Comparison of ENCODE assay signal across 9 mouse cellular contexts in the genomic region with DNA sequence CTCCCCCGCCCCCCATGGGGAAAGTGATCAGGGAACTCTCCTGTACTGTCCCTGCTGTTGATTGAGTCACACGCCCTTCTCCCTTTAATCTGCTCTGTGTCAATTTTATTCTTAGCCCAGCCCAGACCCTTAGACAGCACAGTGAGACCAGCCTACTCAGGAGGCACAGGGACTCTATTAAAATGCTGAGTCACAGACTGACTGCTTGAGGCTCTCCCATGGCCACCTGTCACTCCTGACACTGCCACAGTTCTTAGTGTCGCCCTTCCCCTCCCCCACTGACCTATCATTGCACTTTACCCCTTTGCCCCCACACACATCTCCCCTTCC. TPM values are rescaled to one million over a fixed set of nuclear protein-coding genes. Genes with fewer than 3 reads are reported as not detected.
DNase-seq lines count a peak whose midpoint lies in the region; ATAC-seq and TF ChIP-seq lines count a peak whose summit lies in the region.
"Had no signal": no experiment of that assay in that cellular context is flagged by ENCODE, and none has a peak within 500 bp of the region (broad histone marks: within the 10 kb centered on the region; RNA-seq: fewer than 3 reads in every experiment).

No protein-coding gene starts in this region.

- H3K27me3 ChIP-seq in ES-Bruce4 (ENCODE audit: control insufficient read depth, insufficient read depth, low read length, poor library complexity, severe bottlenecking): no peaks in the 10 kb centered on the region
- no peaks in the 10 kb centered on the region for H3K27me3 ChIP-seq in midbrain, embryonic 13.5 days

- 30% methylated on average over 3 of the region's 3 CpGs for WGBS in midbrain, embryonic 13.5 days

- no peak for TF ChIP-seq CTCF in layer of hippocampus, adult 2 months (conservative IDR thresholded peaks at IDR 0.05)
- TF ChIP-seq CTCF in ES-Bruce4 (IDR thresholded peaks at IDR 0.05; ENCODE audit: low read depth, low read length): no peak

- ATAC-seq in common myeloid progenitor, adult 5-6 weeks (replicated peaks; ENCODE audit: low read depth, poor library complexity, severe bottlenecking): peak; percentile 79
- ATAC-seq in midbrain, embryonic 13.5 days: peak; percentile 24; the same call in 1 of the 2 replicates

- H3K9me3 ChIP-seq in ES-Bruce4 (replicated peaks; ENCODE audit: control insufficient read depth, insufficient read depth, low read length, poor library complexity, severe bottlenecking): peaks cover 8% of the 10 kb centered on the region; the same call in 1 of the 2 replicates
- peaks cover 13% of the 10 kb centered on the region; the same call in 1 of the 2 replicates for H3K9me3 ChIP-seq in midbrain, embryonic 13.5 days

- DNase-seq in layer of hippocampus, adult 2 months (ENCODE audit: low spot score in 2 of 2): no peak
- no peak for DNase-seq in layer of hippocampus, postnatal 36 days
- DNase-seq in testis, postnatal 10 days (ENCODE audit: low spot score): no peak
- DNase-seq in layer of hippocampus, adult 11-12 months (ENCODE audit: low spot score): no peak
- no peak for DNase-seq in gastrocnemius, postnatal 36 days
- DNase-seq: left cerebral cortex, postnatal 4 days had no signal

- TF ChIP-seq POLR2A in ES-Bruce4 (IDR thresholded peaks at IDR 0.05; ENCODE audit: insufficient read depth, low read length): no peak

- TF ChIP-seq EP300 in ES-Bruce4 (IDR thresholded peaks at IDR 0.05; ENCODE audit: insufficient read depth, low read depth, low read length): peak; percentile 94

- H3K9ac ChIP-seq in ES-Bruce4 (ENCODE audit: low read depth, poor library complexity, severe bottlenecking): no peak overlapping the region
- H3K9ac ChIP-seq in midbrain, embryonic 13.5 days (replicated peaks): no peak overlapping the region

- peaks cover 5% of the 10 kb centered on the region for H3K4me1 ChIP-seq in ES-Bruce4 (ENCODE audit: control insufficient read depth, insufficient read depth, low read length)
- peaks cover 23% of the 10 kb centered on the region for H3K4me1 ChIP-seq in midbrain, embryonic 13.5 days (replicated peaks)

- H3K4me3 ChIP-seq in layer of hippocampus, adult 2 months: no peak overlapping the region
- no peak overlapping the region for H3K4me3 ChIP-seq in ES-Bruce4 (ENCODE audit: low read depth, low read length)
- no peak overlapping the region for H3K4me3 ChIP-seq in midbrain, embryonic 13.5 days (replicated peaks)

- no peaks in the 10 kb centered on the region for H3K36me3 ChIP-seq in ES-Bruce4 (ENCODE audit: control insufficient read depth, insufficient read depth, low read length, poor library complexity, severe bottlenecking)
- no peaks in the 10 kb centered on the region for H3K36me3 ChIP-seq in midbrain, embryonic 13.5 days

- H3K27ac ChIP-seq in layer of hippocampus, adult 2 months: peak overlapping the region; percentile 70
- H3K27ac ChIP-seq in ES-Bruce4 (ENCODE audit: insufficient read depth, low read length): peak overlapping the region; percentile 59
- no peak overlapping the region for H3K27ac ChIP-seq in midbrain, embryonic 13.5 days

- no peak overlapping the region for H3K4me2 ChIP-seq in midbrain, embryonic 13.5 days (replicated peaks)

- intact Hi-C loops in gastrocnemius, postnatal 36 days (cut with DNase I): no loop called here

RNA-seq across cellular contexts. Expression of gene Sstr3, which starts 3.8 kb away (rescaled TPM):
- 10 to 100 TPM; 25.2 to 25.8 TPM for total RNA-seq in layer of hippocampus, adult 2 months (2021)
- 10 to 100 TPM; 21.6 to 25.1 TPM for total RNA-seq in layer of hippocampus, postnatal 36 days (2021)
- not detected in 2 replicates for polyA plus RNA-seq in ES-Bruce4 (2011; ENCODE audit: insufficient read depth, insufficient read length, low read depth, missing spikeins)
- total RNA-seq in common myeloid progenitor, adult 5-6 weeks (2017): not detected in 2 replicates
- polyA plus RNA-seq in midbrain, embryonic 13.5 days (2015; fragmentation: Nextera tagmentation; extraction: Ambion mirVana): 0.15 and 0.26 TPM in 2 replicates
- not detected for total RNA-seq in gastrocnemius, postnatal 36 days (2021)

RNA-seq across cellular contexts. Expression of gene C1qtnf6, which starts 17.1 kb away (rescaled TPM):
- total RNA-seq in layer of hippocampus, adult 2 months (2021): 1 to 10 TPM; 4.5 to 5.2 TPM
- total RNA-seq in layer of hippocampus, postnatal 36 days (2021): 1 to 10 TPM; 3.5 to 4.4 TPM
- polyA plus RNA-seq in ES-Bruce4 (2011; ENCODE audit: insufficient read depth, insufficient read length, low read depth, missing spikeins): 5.1 and 7.4 TPM in 2 replicates
- total RNA-seq in common myeloid progenitor, adult 5-6 weeks (2017): 0.24 and 0.50 TPM in 2 replicates
- polyA plus RNA-seq in midbrain, embryonic 13.5 days (2015; fragmentation: Nextera tagmentation; extraction: Ambion mirVana): 4.8 and 5.6 TPM in 2 replicates
- total RNA-seq in gastrocnemius, postnatal 36 days (2021): 10 to 100 TPM in 1 of 2 experiments, 1 to 10 TPM in 1; 9.4 to 11.2 TPM

RNA-seq across cellular contexts. Expression of gene Rac2, which starts 24.3 kb away (rescaled TPM):
- total RNA-seq in layer of hippocampus, adult 2 months (2021): 1 to 10 TPM; 2.2 to 3.7 TPM
- 1 to 10 TPM; 2.0 to 2.7 TPM for total RNA-seq in layer of hippocampus, postnatal 36 days (2021)
- not detected in 2 replicates for polyA plus RNA-seq in ES-Bruce4 (2011; ENCODE audit: insufficient read depth, insufficient read length, low read depth, missing spikeins)
- 104 and 252 TPM in 2 replicates for total RNA-seq in common myeloid progenitor, adult 5-6 weeks (2017)
- 3.2 and 5.6 TPM in 2 replicates for polyA plus RNA-seq in midbrain, embryonic 13.5 days (2015; fragmentation: Nextera tagmentation; extraction: Ambion mirVana)
- 1 to 10 TPM in 1 of 2 experiments, under 1 TPM in 1; 0.42 to 1.4 TPM for total RNA-seq in gastrocnemius, postnatal 36 days (2021)

RNA-seq across cellular contexts. Expression of gene Cyth4, which starts 48.5 kb away (rescaled TPM):
- 10 to 100 TPM; 24.7 to 25.2 TPM for total RNA-seq in layer of hippocampus, adult 2 months (2021)
- total RNA-seq in layer of hippocampus, postnatal 36 days (2021): 10 to 100 TPM; 22.2 to 23.7 TPM
- 0.40 and 0.41 TPM in 2 replicates for polyA plus RNA-seq in ES-Bruce4 (2011; ENCODE audit: insufficient read depth, insufficient read length, low read depth, missing spikeins)
- total RNA-seq in common myeloid progenitor, adult 5-6 weeks (2017): 36.3 and 48.0 TPM in 2 replicates
- polyA plus RNA-seq in midbrain, embryonic 13.5 days (2015; fragmentation: Nextera tagmentation; extraction: Ambion mirVana): 3.7 and 5.8 TPM in 2 replicates
- 1 to 10 TPM; 2.0 to 2.1 TPM for total RNA-seq in gastrocnemius, postnatal 36 days (2021)

RNA-seq across cellular contexts. Expression of gene Il2rb, which starts 53.2 kb away (rescaled TPM):
- under 1 TPM in 1 of 2 experiments, not detected in 1; 0.20 TPM for total RNA-seq in layer of hippocampus, adult 2 months (2021)
- under 1 TPM; 0.17 to 0.18 TPM for total RNA-seq in layer of hippocampus, postnatal 36 days (2021)
- polyA plus RNA-seq in ES-Bruce4 (2011; ENCODE audit: insufficient read depth, insufficient read length, low read depth, missing spikeins): 0.37 and 0.42 TPM in 2 replicates
- 0.19 and 1.9 TPM in 2 replicates for total RNA-seq in common myeloid progenitor, adult 5-6 weeks (2017)
- polyA plus RNA-seq in midbrain, embryonic 13.5 days (2015; fragmentation: Nextera tagmentation; extraction: Ambion mirVana): not detected in 2 replicates
- not detected for total RNA-seq in gastrocnemius, postnatal 36 days (2021)

Comparison
In these comparisons a context has a peak if more than half of its experiments do, and no peak if none do; other contexts are left out.
1. RNA of gene Sstr3, which starts 3.8 kb away (total RNA-seq): 25.2 to 25.8 TPM in layer of hippocampus, adult 2 months and 21.6 to 25.1 TPM in layer of hippocampus, postnatal 36 days; not detected in common myeloid progenitor, adult 5-6 weeks and not detected in gastrocnemius, postnatal 36 days; every median in the first group is over 10 times any median in the second.
2. RNA of gene Rac2, which starts 24.3 kb away (total RNA-seq): 104 to 252 TPM in common myeloid progenitor, adult 5-6 weeks; 2.2 to 3.7 TPM in layer of hippocampus, adult 2 months, 2.0 to 2.7 TPM in layer of hippocampus, postnatal 36 days and 0.42 to 1.4 TPM in gastrocnemius, postnatal 36 days; every median in the first group is over 10 times any median in the second.